8 mouse cellular contexts compared by ENCODE assay signal in the genomic region with DNA sequence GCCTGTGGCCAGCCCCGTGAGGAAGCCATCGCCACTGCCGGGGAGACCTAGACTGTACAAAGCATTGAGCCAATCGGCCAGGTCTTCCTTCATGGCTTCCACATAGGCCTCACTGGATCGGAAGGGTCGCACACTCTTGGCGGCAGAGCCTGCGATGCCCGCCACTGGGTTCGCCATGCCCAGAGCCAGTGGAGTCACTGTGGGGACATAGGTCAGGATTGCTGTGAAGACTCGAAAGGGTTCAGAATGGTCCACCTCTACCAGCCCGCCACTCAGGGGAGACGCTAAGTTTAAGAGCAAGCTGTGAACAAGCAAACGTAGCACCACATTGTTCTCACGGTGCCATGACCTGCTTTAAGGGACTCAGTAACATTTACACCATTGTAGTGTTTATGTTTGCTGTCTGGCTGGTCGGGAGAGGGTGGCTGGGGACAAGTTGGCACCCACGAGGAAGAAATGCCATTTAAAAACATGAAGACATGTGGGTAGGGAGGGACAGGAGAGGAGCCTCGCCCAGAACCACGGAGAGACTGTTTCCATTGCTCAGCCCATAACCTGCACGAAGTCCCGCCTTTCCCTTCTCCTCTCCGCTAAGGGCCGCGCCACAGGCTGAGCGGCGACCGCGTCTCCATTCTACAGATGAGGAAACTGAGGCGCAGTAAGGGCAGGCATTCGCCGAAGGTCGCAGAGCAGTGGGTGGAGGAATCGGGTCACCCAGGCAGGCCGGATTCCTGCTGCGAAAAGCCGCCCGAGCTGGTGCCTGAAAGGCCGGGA. TPM values are rescaled to one million over a fixed set of nuclear protein-coding genes. Genes with fewer than 3 reads are reported as not detected.
A peak's percentile ranks its signal among the peaks of the same experiment; 100 is the strongest.
DNase-seq lines count a peak whose midpoint lies in the region; ATAC-seq and TF ChIP-seq lines count a peak whose summit lies in the region.

No protein-coding gene starts in this region.

- peak overlapping the region; percentile 56 for H3K4me3 ChIP-seq in cerebellum, adult 2 months (replicated peaks; ENCODE audit: insufficient read depth, low read depth, low read length)
- peak overlapping the region; percentile 75 for H3K4me3 ChIP-seq in forebrain, embryonic 10.5 days
- H3K4me3 ChIP-seq in kidney, postnatal 0 days (replicated peaks; ENCODE audit: low read depth, low read length) = peak overlapping the region; percentile 65
- H3K4me3 ChIP-seq in midbrain, embryonic 14.5 days (replicated peaks; ENCODE audit: low read depth, low read length) = peak overlapping the region; percentile 72

- no peak for TF ChIP-seq CTCF in cerebellum, adult 2 months (IDR thresholded peaks at IDR 0.05; ENCODE audit: borderline replicate concordance, insufficient read depth, low read depth, low read length)
- TF ChIP-seq CTCF in kidney, postnatal 0 days (IDR thresholded peaks at IDR 0.05; ENCODE audit: low read depth) = no peak

- no peaks in the 10 kb centered on the region for H3K9me3 ChIP-seq in forebrain, embryonic 10.5 days
- no peaks in the 10 kb centered on the region for H3K9me3 ChIP-seq in kidney, postnatal 0 days (replicated peaks; ENCODE audit: low read length)
- no peaks in the 10 kb centered on the region for H3K9me3 ChIP-seq in midbrain, embryonic 14.5 days (ENCODE audit: control insufficient read depth, low read length)

- TF ChIP-seq POLR2A in cerebellum, adult 2 months (IDR thresholded peaks at IDR 0.05; ENCODE audit: borderline replicate concordance, insufficient read depth, low read length) = no peak

- H3K9ac ChIP-seq in kidney, postnatal 0 days (ENCODE audit: low read depth, low read length) = peak overlapping the region; percentile 76
- H3K9ac ChIP-seq in midbrain, embryonic 14.5 days (replicated peaks; ENCODE audit: low read length) = peak overlapping the region; percentile 69

- H3K27ac ChIP-seq in cerebellum, adult 2 months (ENCODE audit: insufficient read depth, low read length) = no peak overlapping the region
- H3K27ac ChIP-seq in forebrain, embryonic 10.5 days = peak overlapping the region; percentile 86
- H3K27ac ChIP-seq in kidney, postnatal 0 days = peak overlapping the region; percentile 54; the same call in 1 of the 2 replicates
- no peak overlapping the region for H3K27ac ChIP-seq in midbrain, embryonic 14.5 days (replicated peaks; ENCODE audit: low read depth, low read length)

- H3K36me3 ChIP-seq in forebrain, embryonic 10.5 days (replicated peaks) = peaks cover 34% of the 10 kb centered on the region
- peaks cover 13% of the 10 kb centered on the region for H3K36me3 ChIP-seq in kidney, postnatal 0 days (ENCODE audit: insufficient read depth, low read length)
- H3K36me3 ChIP-seq in midbrain, embryonic 14.5 days (ENCODE audit: control insufficient read depth, insufficient read depth, low read length) = peaks cover 22% of the 10 kb centered on the region

- no peak for DNase-seq in cerebellum, adult 2 months
- DNase-seq in cerebellum, adult 18-20 months = no peak
- DNase-seq in 3T3-L1 (ENCODE audit: low read depth, low spot score) = peak; percentile 63
- peak; percentile 36 for DNase-seq in forebrain, embryonic 10.5 days (ENCODE audit: extremely low spot score, low spot score)
- no peak for DNase-seq in kidney, postnatal 0 days (ENCODE audit: low spot score)
- no peak for DNase-seq in midbrain, embryonic 14.5 days
- no peak for DNase-seq in adrenal gland, postnatal 14 days
- DNase-seq in spleen, postnatal 14 days (ENCODE audit: low spot score in 2 of 2) = no peak

- 8% methylated on average over 38 of the region's 38 CpGs for WGBS in cerebellum, adult 2 months
- WGBS in forebrain, embryonic 10.5 days = 14% methylated on average over 38 of the region's 38 CpGs
- 16% methylated on average over 38 of the region's 38 CpGs for WGBS in kidney, postnatal 0 days
- WGBS in midbrain, embryonic 14.5 days = 15% methylated on average over 38 of the region's 38 CpGs

- H3K27me3 ChIP-seq in cerebellum, adult 2 months (ENCODE audit: control insufficient read depth, insufficient read depth, low read length) = no peaks in the 10 kb centered on the region
- H3K27me3 ChIP-seq in forebrain, embryonic 10.5 days (ENCODE audit: poor library complexity, severe bottlenecking) = peaks cover 55% of the 10 kb centered on the region
- no peaks in the 10 kb centered on the region for H3K27me3 ChIP-seq in kidney, postnatal 0 days (ENCODE audit: insufficient read depth, low read length)
- H3K27me3 ChIP-seq in midbrain, embryonic 14.5 days (ENCODE audit: control insufficient read depth, insufficient read depth, low read length) = peaks cover 53% of the 10 kb centered on the region

- peaks cover 16% of the 10 kb centered on the region for H3K4me1 ChIP-seq in cerebellum, adult 2 months (ENCODE audit: control insufficient read depth, insufficient read depth, low read length)
- H3K4me1 ChIP-seq in forebrain, embryonic 10.5 days = peaks cover 55% of the 10 kb centered on the region
- peaks cover 22% of the 10 kb centered on the region for H3K4me1 ChIP-seq in kidney, postnatal 0 days (replicated peaks; ENCODE audit: insufficient read depth, low read length)
- H3K4me1 ChIP-seq in midbrain, embryonic 14.5 days (ENCODE audit: control insufficient read depth, insufficient read depth, low read length) = peaks cover 36% of the 10 kb centered on the region

- ATAC-seq in kidney, postnatal 0 days (replicated peaks; ENCODE audit: low FRiP score, low read depth) = no peak
- ATAC-seq in midbrain, embryonic 14.5 days (ENCODE audit: low FRiP score, low TSS enrichment) = no peak

- H3K4me2 ChIP-seq in kidney, postnatal 0 days (ENCODE audit: low read length) = peak overlapping the region; percentile 86
- peak overlapping the region; percentile 72 for H3K4me2 ChIP-seq in midbrain, embryonic 14.5 days (ENCODE audit: low read length)

RNA-seq across cellular contexts. Expression of gene Gas2l1, which starts 0.7 kb away (rescaled TPM):
- 52.2 and 57.4 TPM in 2 replicates for polyA plus RNA-seq in cerebellum, adult 2 months (2012; rRNA removed)
- polyA plus RNA-seq in forebrain, embryonic 10.5 days (2016; fragmentation: Nextera tagmentation; extraction: Ambion mirVana) = 20.0 and 20.9 TPM in 2 replicates
- polyA plus RNA-seq in kidney, postnatal 0 days (2015; fragmentation: Nextera tagmentation; extraction: Ambion mirVana) = 27.2 and 30.3 TPM in 2 replicates
- 19.7 and 22.1 TPM in 2 replicates for polyA plus RNA-seq in midbrain, embryonic 14.5 days (2014; fragmentation: Nextera tagmentation; extraction: Ambion mirVana)
- 34.5 and 35.0 TPM in 2 replicates for total RNA-seq in adrenal gland, postnatal 14 days (2021)

RNA-seq across cellular contexts. Expression of gene Rasl10a, which starts 6.5 kb away (rescaled TPM):
- 2.3 and 2.9 TPM in 2 replicates for polyA plus RNA-seq in cerebellum, adult 2 months (2012; rRNA removed)
- 0.60 and 0.77 TPM in 2 replicates for polyA plus RNA-seq in forebrain, embryonic 10.5 days (2016; fragmentation: Nextera tagmentation; extraction: Ambion mirVana)
- polyA plus RNA-seq in kidney, postnatal 0 days (2015; fragmentation: Nextera tagmentation; extraction: Ambion mirVana) = 1.9 and 2.7 TPM in 2 replicates
- 0.33 and 1.3 TPM in 2 replicates for polyA plus RNA-seq in midbrain, embryonic 14.5 days (2014; fragmentation: Nextera tagmentation; extraction: Ambion mirVana)
- total RNA-seq in adrenal gland, postnatal 14 days (2021) = 0.30 and 0.34 TPM in 2 replicates

RNA-seq across cellular contexts. Expression of gene Rhbdd3, which starts 34.3 kb away (rescaled TPM):
- 27.6 and 29.5 TPM in 2 replicates for polyA plus RNA-seq in cerebellum, adult 2 months (2012; rRNA removed)
- polyA plus RNA-seq in forebrain, embryonic 10.5 days (2016; fragmentation: Nextera tagmentation; extraction: Ambion mirVana) = 29.7 and 31.6 TPM in 2 replicates
- 26.8 and 28.3 TPM in 2 replicates for polyA plus RNA-seq in kidney, postnatal 0 days (2015; fragmentation: Nextera tagmentation; extraction: Ambion mirVana)
- 34.5 and 45.4 TPM in 2 replicates for polyA plus RNA-seq in midbrain, embryonic 14.5 days (2014; fragmentation: Nextera tagmentation; extraction: Ambion mirVana)
- total RNA-seq in adrenal gland, postnatal 14 days (2021) = 18.3 and 19.0 TPM in 2 replicates

RNA-seq across cellular contexts. Expression of gene Ewsr1, which starts 34.6 kb away (rescaled TPM):
- polyA plus RNA-seq in cerebellum, adult 2 months (2012; rRNA removed) = 412 and 449 TPM in 2 replicates
- 896 and 966 TPM in 2 replicates for polyA plus RNA-seq in forebrain, embryonic 10.5 days (2016; fragmentation: Nextera tagmentation; extraction: Ambion mirVana)
- polyA plus RNA-seq in kidney, postnatal 0 days (2015; fragmentation: Nextera tagmentation; extraction: Ambion mirVana) = 477 and 504 TPM in 2 replicates
- 346 and 428 TPM in 2 replicates for polyA plus RNA-seq in midbrain, embryonic 14.5 days (2014; fragmentation: Nextera tagmentation; extraction: Ambion mirVana)
- total RNA-seq in adrenal gland, postnatal 14 days (2021) = 297 and 324 TPM in 2 replicates

Comparison
In these comparisons a context has a peak if more than half of its experiments do, and no peak if none do; other contexts are left out.
1. DNase-seq: peak in 3T3-L1 (single experiment) and forebrain, embryonic 10.5 days (single experiment); none in cerebellum, adult 2 months (0 of 2), cerebellum, adult 18-20 months (0 of 2), kidney, postnatal 0 days (single experiment), midbrain, embryonic 14.5 days (single experiment), adrenal gland, postnatal 14 days (single experiment) and spleen, postnatal 14 days (0 of 2).
2. H3K27ac ChIP-seq: peak in forebrain, embryonic 10.5 days (single experiment) and kidney, postnatal 0 days (single experiment); none in cerebellum, adult 2 months (single experiment) and midbrain, embryonic 14.5 days (single experiment).
3. Peak in every context shown above with its lines, with median percentiles within 50 percentile points of each other: H3K4me3 ChIP-seq.